Mouse (Mus musculus) ES-E14 (cell line): Measurements from ENCODE around the gene Eif4e1b.

Experiments
- CHD2 ChIP-seq: IDR thresholded peaks from 2 replicates; pipeline ENCODE4 v1.6.1; 2014; ENCODE audit warnings: mild to moderate bottlenecking, low read depth, low read length, inconsistent platforms
- HCFC1 ChIP-seq: IDR thresholded peaks from 2 replicates; pipeline ENCODE4 v1.6.1; 2012; ENCODE audit warnings: low read length, inconsistent platforms, borderline replicate concordance; ENCODE audit not compliant: insufficient read depth
- ZC3H11A ChIP-seq: IDR thresholded peaks from 2 replicates; pipeline ENCODE4 v1.6.1; 2012; ENCODE audit warnings: low read depth, mild to moderate bottlenecking, inconsistent platforms, low read length, borderline replicate concordance

DNA sequence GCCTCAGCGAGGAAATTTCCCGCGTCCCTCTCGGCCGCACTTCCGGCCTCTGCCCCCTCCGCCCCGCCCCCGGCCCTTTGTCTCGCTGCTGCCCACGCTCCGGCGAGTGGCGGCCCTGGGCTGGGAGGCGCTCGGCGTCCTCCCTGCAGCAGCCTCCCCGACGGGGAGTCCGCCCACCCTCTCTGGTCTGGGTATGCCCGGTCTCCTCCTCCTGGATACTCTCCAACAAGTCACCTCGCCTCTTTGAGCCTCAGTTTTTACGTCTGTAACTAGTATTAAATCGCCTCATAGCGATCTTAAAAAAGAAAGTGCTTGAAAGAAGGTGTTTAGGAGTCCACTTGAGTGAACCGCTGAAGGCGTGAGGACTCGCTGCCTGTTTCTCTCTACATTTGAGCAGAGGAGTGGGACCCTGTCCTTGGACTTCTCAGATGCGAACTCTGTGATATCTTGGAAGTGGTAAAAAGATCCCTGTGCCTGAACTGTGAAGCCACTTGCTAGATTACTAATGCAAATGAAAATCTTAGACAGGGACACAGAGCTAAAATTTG is 33.9 kb upstream of the Eif4e1b start, which contains the start of gene Gprin1:
- TF ChIP-seq CHD2 (no peak), ZC3H11A (no peak), HCFC1 (no peak)
